Mouse (Mus musculus): ENCODE results near the gene Gm20683. TPM values are rescaled to one million over a fixed set of nuclear protein-coding genes. Genes with fewer than 3 reads are reported as not detected.
A peak's percentile ranks its signal among the peaks of the same experiment; 100 is the strongest.

Gene Gm20683
- 1.7 and 2.6 TPM in 2 replicates for polyA plus RNA-seq (2014; fragmentation: Nextera tagmentation; extraction: Ambion mirVana)

DNA sequence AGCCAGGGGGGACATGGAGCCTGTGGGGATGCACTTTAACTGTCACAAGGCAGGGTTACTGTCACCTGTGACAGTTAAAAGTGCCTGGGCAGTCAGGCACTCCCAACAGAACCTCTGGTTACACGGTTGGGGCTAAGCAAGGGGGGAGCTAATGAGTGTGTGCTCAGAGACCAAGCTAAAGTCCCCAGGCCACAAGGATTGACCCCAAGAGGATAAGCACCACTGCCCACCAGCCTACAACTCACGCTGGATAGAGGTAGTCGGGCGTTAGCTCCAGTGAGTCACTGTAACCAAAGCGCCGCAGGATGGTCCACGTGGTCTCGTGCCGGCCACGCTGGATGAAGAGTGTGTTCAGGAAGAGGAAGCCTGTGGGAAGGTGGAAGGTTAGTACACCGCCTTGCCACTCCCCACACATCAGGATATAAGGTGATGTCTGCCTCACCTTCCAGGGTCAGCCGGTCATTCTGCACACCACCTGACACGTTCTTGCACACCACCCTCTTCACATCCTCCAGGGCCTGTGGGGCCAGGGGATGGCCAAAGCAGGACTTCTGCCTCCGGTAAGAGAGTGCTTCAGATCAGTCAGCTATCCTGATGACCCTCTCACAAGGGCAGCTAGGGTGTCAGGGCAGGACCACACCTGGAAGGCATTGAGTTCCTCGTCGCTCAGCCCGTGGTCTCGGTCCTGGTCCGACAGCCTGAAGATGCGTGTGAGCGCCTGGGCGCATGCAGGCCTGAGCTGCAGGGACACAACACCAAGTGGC lies at the start of gene Gm20683:
Gene Gm20683 (minus strand): TSS at position 647 of the 764 bp plus-strand sequence.
- no peak for ATAC-seq (ENCODE audit: low FRiP score, low TSS enrichment)
- Histone ChIP-seq H3K27ac (ENCODE audit: low read depth, low read length) (no peak within 1 kb of the TSS), H3K36me3 (ENCODE audit: control insufficient read depth, insufficient read depth, low read length) (peaks cover 47% of the 10 kb centered on the region), H3K9me3 (ENCODE audit: control insufficient read depth, low read length) (no peaks in the 10 kb centered on the region), H3K9ac (ENCODE audit: low read depth, low read length) (no peak within 1 kb of the TSS), H3K27me3 (ENCODE audit: control insufficient read depth, insufficient read depth, low read length) (no peaks in the 10 kb centered on the region), H3K4me3 (ENCODE audit: low read length) (no peak within 1 kb of the TSS), H3K4me2 (replicated peaks; ENCODE audit: low read depth, low read length) (no peak within 1 kb of the TSS), H3K4me1 (ENCODE audit: control insufficient read depth, insufficient read depth, low read length) (peaks cover 25% of the 10 kb centered on the region)
- WGBS = 91% methylated on average over 22 of the region's 22 CpGs

- Histone ChIP-seq H3K4me1 (ENCODE audit: control insufficient read depth, insufficient read depth, low read length) (no peaks in the 10 kb centered on the region), H3K36me3 (ENCODE audit: control insufficient read depth, insufficient read depth, low read length) (peaks cover 34% of the 10 kb centered on the region; the same call in 1 of the 2 replicates), H3K9me3 (ENCODE audit: control insufficient read depth, low read length) (no peaks in the 10 kb centered on the region), H3K4me3 (ENCODE audit: low read length) (no peak overlapping the region), H3K27me3 (ENCODE audit: control insufficient read depth, insufficient read depth, low read length) (no peaks in the 10 kb centered on the region), H3K4me2 (replicated peaks; ENCODE audit: low read depth, low read length) (no peak overlapping the region), H3K27ac (ENCODE audit: low read depth, low read length) (no peak overlapping the region), H3K9ac (ENCODE audit: low read depth, low read length) (no peak overlapping the region)
- no peak for ATAC-seq (ENCODE audit: low FRiP score, low TSS enrichment)
- 86% methylated on average over 3 of the region's 3 CpGs for WGBS
Observed at GRCm38 (mm10) chr17:25888837-25889236, 47.3 kb upstream of the Gm20683 start.

- Histone ChIP-seq H3K4me1 (ENCODE audit: control insufficient read depth, insufficient read depth, low read length) (no peaks in the 10 kb centered on the region), H3K9me3 (ENCODE audit: control insufficient read depth, low read length) (no peaks in the 10 kb centered on the region), H3K4me2 (replicated peaks; ENCODE audit: low read depth, low read length) (no peak overlapping the region), H3K36me3 (ENCODE audit: control insufficient read depth, insufficient read depth, low read length) (peaks cover 46% of the 10 kb centered on the region; the same call in 1 of the 2 replicates), H3K9ac (ENCODE audit: low read depth, low read length) (no peak overlapping the region), H3K4me3 (ENCODE audit: low read length) (no peak overlapping the region), H3K27ac (ENCODE audit: low read depth, low read length) (no peak overlapping the region), H3K27me3 (ENCODE audit: control insufficient read depth, insufficient read depth, low read length) (no peaks in the 10 kb centered on the region)
- WGBS = 91% methylated on average over 10 of the region's 10 CpGs
- ATAC-seq (ENCODE audit: low FRiP score, low TSS enrichment) = no peak
Observed at GRCm38 (mm10) chr17:25887467-25887866, 45.9 kb upstream of the Gm20683 start.

- no peak overlapping the region for H3K27ac ChIP-seq (ENCODE audit: low read depth, low read length)
- no peaks in the 10 kb centered on the region for H3K4me1 ChIP-seq (ENCODE audit: control insufficient read depth, insufficient read depth, low read length)
- H3K36me3 ChIP-seq (ENCODE audit: control insufficient read depth, insufficient read depth, low read length) = peaks cover 53% of the 10 kb centered on the region; the same call in 1 of the 2 replicates
- H3K4me2 ChIP-seq (replicated peaks; ENCODE audit: low read depth, low read length) = no peak overlapping the region
- no peak overlapping the region for H3K9ac ChIP-seq (ENCODE audit: low read depth, low read length)
- H3K9me3 ChIP-seq (ENCODE audit: control insufficient read depth, low read length) = no peaks in the 10 kb centered on the region
- no peak overlapping the region for H3K4me3 ChIP-seq (ENCODE audit: low read length)
- ATAC-seq (ENCODE audit: low FRiP score, low TSS enrichment) = no peak
- H3K27me3 ChIP-seq (ENCODE audit: control insufficient read depth, insufficient read depth, low read length) = no peaks in the 10 kb centered on the region
Observed at GRCm38 (mm10) chr17:25886806-25887205, 45.2 kb upstream of the Gm20683 start.

DNA sequence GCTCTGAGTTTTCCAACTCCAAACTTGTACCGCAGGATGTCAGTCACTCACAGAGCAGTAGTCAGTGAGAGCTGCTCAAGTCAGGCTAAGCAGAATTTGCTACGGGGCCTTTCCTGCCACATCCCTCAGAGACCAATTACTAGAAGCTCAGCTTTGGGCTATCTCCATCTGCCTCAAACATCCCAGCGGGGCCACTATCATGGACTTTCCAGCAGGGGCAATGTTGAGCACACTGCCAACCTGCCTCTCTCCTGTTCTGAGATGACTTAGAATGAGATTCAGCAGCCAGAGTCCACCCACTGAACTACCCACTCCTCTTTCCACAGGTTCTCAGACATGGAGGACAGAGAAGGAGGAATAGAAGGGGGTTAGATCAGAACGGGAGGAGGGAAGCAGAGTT lies 44.1 kb upstream of the Gm20683 start:
- no peak overlapping the region for H3K27ac ChIP-seq (ENCODE audit: low read depth, low read length)
- no peak overlapping the region for H3K9ac ChIP-seq (ENCODE audit: low read depth, low read length)
- H3K27me3 ChIP-seq (ENCODE audit: control insufficient read depth, insufficient read depth, low read length) = no peaks in the 10 kb centered on the region
- peaks cover 54% of the 10 kb centered on the region; the same call in 1 of the 2 replicates for H3K36me3 ChIP-seq (ENCODE audit: control insufficient read depth, insufficient read depth, low read length)
- H3K4me1 ChIP-seq (ENCODE audit: control insufficient read depth, insufficient read depth, low read length) = peaks cover 9% of the 10 kb centered on the region; the same call in 1 of the 2 replicates
- H3K4me3 ChIP-seq (ENCODE audit: low read length) = no peak overlapping the region
- 65% methylated on average over 4 of the region's 4 CpGs for WGBS
- ATAC-seq (ENCODE audit: low FRiP score, low TSS enrichment) = no peak; the same call in 1 of the 2 replicates
- no peaks in the 10 kb centered on the region for H3K9me3 ChIP-seq (ENCODE audit: control insufficient read depth, low read length)
- H3K4me2 ChIP-seq (replicated peaks; ENCODE audit: low read depth, low read length) = no peak overlapping the region

DNA sequence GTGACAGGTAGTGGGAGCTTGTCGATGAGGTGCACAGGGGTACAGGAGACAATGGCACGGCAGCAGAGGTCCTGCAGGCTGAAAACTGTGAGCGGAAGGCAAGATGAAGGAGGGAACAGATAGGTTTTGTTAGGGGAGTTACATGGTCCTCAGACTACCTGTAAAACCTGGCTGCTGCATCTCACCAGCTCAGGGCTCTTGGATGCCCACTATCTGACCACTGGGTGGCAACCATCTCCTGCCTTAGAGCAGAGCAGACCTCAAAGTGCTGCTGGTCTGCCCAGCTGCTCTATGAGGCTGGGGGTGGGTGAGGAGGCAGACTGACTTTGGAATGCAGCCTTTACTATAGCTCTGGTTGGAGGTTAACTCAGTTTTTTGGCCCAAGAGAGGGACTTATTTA lies 42.3 kb upstream of the Gm20683 start:
- H3K4me1 ChIP-seq (ENCODE audit: control insufficient read depth, insufficient read depth, low read length) = peaks cover 17% of the 10 kb centered on the region
- no peak overlapping the region for H3K4me2 ChIP-seq (replicated peaks; ENCODE audit: low read depth, low read length)
- H3K9me3 ChIP-seq (ENCODE audit: control insufficient read depth, low read length) = no peaks in the 10 kb centered on the region
- H3K4me3 ChIP-seq (ENCODE audit: low read length) = no peak overlapping the region
- H3K27ac ChIP-seq (ENCODE audit: low read depth, low read length) = no peak overlapping the region
- no peaks in the 10 kb centered on the region for H3K27me3 ChIP-seq (ENCODE audit: control insufficient read depth, insufficient read depth, low read length)
- no peak for ATAC-seq (ENCODE audit: low FRiP score, low TSS enrichment)
- peaks cover 49% of the 10 kb centered on the region; the same call in 1 of the 2 replicates for H3K36me3 ChIP-seq (ENCODE audit: control insufficient read depth, insufficient read depth, low read length)
- 94% methylated on average over 3 of the region's 3 CpGs for WGBS
- H3K9ac ChIP-seq (ENCODE audit: low read depth, low read length) = no peak overlapping the region

GRCm38 (mm10) chr17:25883268-25883667 lies 41.7 kb upstream of the Gm20683 start:
- H3K27me3 ChIP-seq (ENCODE audit: control insufficient read depth, insufficient read depth, low read length) = no peaks in the 10 kb centered on the region
- ATAC-seq (ENCODE audit: low FRiP score, low TSS enrichment) = no peak
- no peak overlapping the region for H3K9ac ChIP-seq (ENCODE audit: low read depth, low read length)
- no peak overlapping the region for H3K4me2 ChIP-seq (replicated peaks; ENCODE audit: low read depth, low read length)
- no peak overlapping the region for H3K4me3 ChIP-seq (ENCODE audit: low read length)
- no peaks in the 10 kb centered on the region for H3K9me3 ChIP-seq (ENCODE audit: control insufficient read depth, low read length)
- peaks cover 51% of the 10 kb centered on the region for H3K36me3 ChIP-seq (ENCODE audit: control insufficient read depth, insufficient read depth, low read length)
- peaks cover 17% of the 10 kb centered on the region for H3K4me1 ChIP-seq (ENCODE audit: control insufficient read depth, insufficient read depth, low read length)
- no peak overlapping the region for H3K27ac ChIP-seq (ENCODE audit: low read depth, low read length)
- WGBS = 88% methylated on average over 8 of the region's 8 CpGs

DNA sequence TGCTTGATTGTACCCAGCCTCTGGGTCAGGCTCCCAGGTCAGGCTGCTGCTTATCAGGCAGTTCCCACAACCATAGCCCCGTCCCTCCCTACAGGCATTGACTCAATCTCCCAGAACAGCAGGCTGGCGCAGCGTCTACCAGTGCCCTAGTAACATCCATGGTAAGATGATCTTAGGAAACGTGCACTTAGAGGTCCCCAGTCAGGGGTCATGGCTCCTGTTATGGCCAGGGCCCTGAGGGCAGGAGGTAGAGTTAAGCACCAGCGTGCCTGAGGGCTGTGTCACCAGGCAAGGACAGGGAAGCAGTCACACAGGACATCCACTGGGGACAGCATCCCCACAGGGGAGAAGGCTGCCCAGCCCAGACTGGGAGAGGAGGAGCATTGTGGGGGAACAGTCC lies 40.7 kb upstream of the Gm20683 start:
- WGBS = 23% methylated on average over 5 of the region's 5 CpGs
- Histone ChIP-seq H3K9ac (ENCODE audit: low read depth, low read length) (no peak overlapping the region), H3K4me3 (ENCODE audit: low read length) (no peak overlapping the region), H3K36me3 (ENCODE audit: control insufficient read depth, insufficient read depth, low read length) (peaks cover 51% of the 10 kb centered on the region), H3K27ac (ENCODE audit: low read depth, low read length) (0 out of 2 replicates have a peak overlapping the region, but pooled peaks have one; percentile 26), H3K4me2 (replicated peaks; ENCODE audit: low read depth, low read length) (no peak overlapping the region), H3K4me1 (ENCODE audit: control insufficient read depth, insufficient read depth, low read length) (peaks cover 17% of the 10 kb centered on the region), H3K27me3 (ENCODE audit: control insufficient read depth, insufficient read depth, low read length) (no peaks in the 10 kb centered on the region), H3K9me3 (ENCODE audit: control insufficient read depth, low read length) (no peaks in the 10 kb centered on the region)
- no peak for ATAC-seq (ENCODE audit: low FRiP score, low TSS enrichment)

GRCm38 (mm10) chr17:25881691-25882090 lies 40.1 kb upstream of the Gm20683 start:
- no peak overlapping the region for H3K4me2 ChIP-seq (replicated peaks; ENCODE audit: low read depth, low read length)
- H3K9ac ChIP-seq (ENCODE audit: low read depth, low read length) = peak overlapping the region; percentile 8; the same call in 1 of the 2 replicates
- H3K4me3 ChIP-seq (ENCODE audit: low read length) = no peak overlapping the region
- no peaks in the 10 kb centered on the region for H3K27me3 ChIP-seq (ENCODE audit: control insufficient read depth, insufficient read depth, low read length)
- no peaks in the 10 kb centered on the region for H3K9me3 ChIP-seq (ENCODE audit: control insufficient read depth, low read length)
- no peak for ATAC-seq (ENCODE audit: low FRiP score, low TSS enrichment)
- peaks cover 51% of the 10 kb centered on the region for H3K36me3 ChIP-seq (ENCODE audit: control insufficient read depth, insufficient read depth, low read length)
- 33% methylated on average over 4 of the region's 4 CpGs for WGBS
- peaks cover 19% of the 10 kb centered on the region for H3K4me1 ChIP-seq (ENCODE audit: control insufficient read depth, insufficient read depth, low read length)
- H3K27ac ChIP-seq (ENCODE audit: low read depth, low read length) = 0 out of 2 replicates have a peak overlapping the region, but pooled peaks have one; percentile 24
